Mouse (Mus musculus): Measurements from ENCODE around the gene Gpr1.

DNA sequence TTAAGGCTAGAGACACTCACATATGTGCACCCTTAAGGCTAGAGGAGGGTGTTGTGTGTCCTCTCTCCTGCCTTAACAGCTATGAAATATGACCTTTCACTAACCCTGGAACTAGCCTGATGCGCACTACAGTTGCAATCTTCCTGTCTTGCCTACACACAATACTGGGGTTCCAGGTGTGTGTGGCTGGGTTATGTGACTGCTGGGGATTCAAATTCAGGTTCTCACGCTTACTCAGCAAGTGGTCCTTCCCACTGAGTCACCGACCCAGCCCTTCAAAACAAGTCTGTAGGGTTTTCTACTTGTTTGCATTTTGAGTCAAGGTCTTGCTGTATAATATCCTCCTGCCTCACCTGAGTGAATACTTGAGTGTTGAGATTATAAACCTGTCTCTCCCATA is 79.8 kb downstream of the Gpr1 start:
- TF ChIP-seq CTCF (IDR thresholded peaks at IDR 0.05; ENCODE audit: insufficient read depth, low read length) (no peak), POLR2A (IDR thresholded peaks at IDR 0.05; ENCODE audit: borderline replicate concordance, extremely low read depth, low read depth, low read length) (no peak)

All from lung, adult 2 months (tissue).